Comparison of ENCODE assay signal across 1 mouse cellular context in genomic region chr1:60042398-60042795, GRCm38 (mm10).
TF ChIP-seq lines count a peak whose summit lies in the region.

No protein-coding gene starts in this region.

TF ChIP-seq in MEL, 35 proteins besides CTCF, POLR2A, EP300 and RAD21 (continued from another document):
- no peak for TF ChIP-seq MXI1 (IDR thresholded peaks at IDR 0.05; ENCODE audit: low read depth, low read length)
- TF ChIP-seq MAZ (IDR thresholded peaks at IDR 0.05; ENCODE audit: low read depth, low read length), result no peak
- TF ChIP-seq USF1 (IDR thresholded peaks at IDR 0.05; ENCODE audit: low read depth, low read length), result no peak
- no peak for TF ChIP-seq KAT2A (conservative IDR thresholded peaks at IDR 0.05; ENCODE audit: low read depth, low read length)
- no peak for TF ChIP-seq SIN3A (IDR thresholded peaks at IDR 0.05; ENCODE audit: low read length)
TF ChIP-seq in MEL: peak in this region for 0.
